Comparison of ENCODE assay signal across 9 mouse cellular contexts in genomic region chr11:26996292-26997099, GRCm38 (mm10).
A peak's percentile ranks its signal among the peaks of the same experiment; 100 is the strongest.
DNase-seq lines count a peak whose midpoint lies in the region; ATAC-seq and TF ChIP-seq lines count a peak whose summit lies in the region.
"Had no signal": no experiment of that assay in that cellular context is flagged by ENCODE, and none has a peak within 500 bp of the region (broad histone marks: within the 10 kb centered on the region; RNA-seq: fewer than 3 reads in every experiment).

No protein-coding gene starts in this region.

- dilution Hi-C loops in CH12.LX (cut with MboI; ENCODE audit: extremely low pct_ligation_motif_present, extremely low pct_unique_long_range_greater_than_20kb, low sequenced_read_pairs) = no loop called here

- no peaks in the 10 kb centered on the region for H3K79me2 ChIP-seq in CH12.LX (replicated peaks; ENCODE audit: control insufficient read depth, extremely low read depth, insufficient read depth, poor library complexity, severe bottlenecking)

- intact Hi-C loops in left cerebral cortex, adult 2 months (cut with DNase I) = no loop called here
- intact Hi-C loops in heart, postnatal 14 days (cut with DNase I) = no loop called here

- in situ Hi-C loops in CH12.LX (cut with MboI; ENCODE audit: low pct_ligation_motif_present, low pct_unique_long_range_greater_than_20kb, low sequenced_read_pairs) = no loop called here

- no peak overlapping the region for H3K4me3 ChIP-seq in CH12.LX (replicated peaks in 1 of 3; ENCODE audit: low read depth in 2 of 3, low read length in 2 of 3, poor library complexity in 1 of 3)
- H3K4me3 ChIP-seq in bone marrow, adult 2 months (replicated peaks; ENCODE audit: control insufficient read depth, low read depth, low read length) = no peak overlapping the region
- H3K4me3 ChIP-seq in forebrain, postnatal 0 days (ENCODE audit: low read depth, low read length) = no peak overlapping the region
- H3K4me3 ChIP-seq in left cerebral cortex, adult 2 months = no peak overlapping the region
- no peak overlapping the region for H3K4me3 ChIP-seq in neural tube, embryonic 14.5 days (ENCODE audit: low read depth, low read length)
- H3K4me3 ChIP-seq: liver, embryonic 15.5 days had no signal

- H3K4me2 ChIP-seq in CH12.LX (ENCODE audit: insufficient read depth, low read depth, poor library complexity, severe bottlenecking) = no peak overlapping the region
- H3K4me2 ChIP-seq in forebrain, postnatal 0 days (ENCODE audit: low read depth) = no peak overlapping the region
- H3K4me2 ChIP-seq in neural tube, embryonic 14.5 days (ENCODE audit: low read depth, low read length) = no peak overlapping the region
- H3K4me2 ChIP-seq: liver, embryonic 15.5 days had no signal

- DNase-seq in CH12.LX (ENCODE audit: extremely low read depth) = peak; percentile 68
- DNase-seq in forebrain, postnatal 0 days = peak; percentile 86
- DNase-seq in left cerebral cortex, adult 2 months (ENCODE audit: extremely low spot score in 1 of 2, low spot score in 2 of 2) = peak; percentile 56 to 73
- no peak for DNase-seq in thymus, postnatal 4 days
- no peak for DNase-seq in heart, postnatal 14 days
- no peak for DNase-seq in spleen, adult 18-20 months

- no peaks in the 10 kb centered on the region for H3K36me3 ChIP-seq in CH12.LX (replicated peaks in 1 of 2; ENCODE audit: control insufficient read depth in 1 of 2, insufficient read depth in 1 of 2, low read length in 1 of 2)
- no peaks in the 10 kb centered on the region for H3K36me3 ChIP-seq in forebrain, postnatal 0 days (ENCODE audit: insufficient read depth)
- no peaks in the 10 kb centered on the region for H3K36me3 ChIP-seq in neural tube, embryonic 14.5 days (ENCODE audit: control insufficient read depth, insufficient read depth, low read length)
- H3K36me3 ChIP-seq: liver, embryonic 15.5 days had no signal

- peak; percentile 81 to 97 for TF ChIP-seq CTCF in CH12.LX (conservative IDR thresholded peaks at IDR 0.05 in 1 of 2, IDR thresholded peaks at IDR 0.05 in 1 of 2; ENCODE audit: low read depth in 2 of 2, low read length in 2 of 2)
- peak; percentile 37; the same call in 1 of the 2 replicates for TF ChIP-seq CTCF in bone marrow, adult 2 months (IDR thresholded peaks at IDR 0.05; ENCODE audit: control insufficient read depth, insufficient read depth, low read length)
- peak; percentile 93 for TF ChIP-seq CTCF in forebrain, postnatal 0 days (IDR thresholded peaks at IDR 0.05; ENCODE audit: low read depth)
- TF ChIP-seq CTCF in left cerebral cortex, adult 2 months (IDR thresholded peaks at IDR 0.05) = peak; percentile 90

- peak; percentile 87 for ATAC-seq in forebrain, postnatal 0 days
- ATAC-seq in neural tube, embryonic 14.5 days (ENCODE audit: low read depth) = peak; percentile 78

- TF ChIP-seq POLR2A in CH12.LX (IDR thresholded peaks at IDR 0.05; ENCODE audit: low read depth, low read length) = no peak
- TF ChIP-seq POLR2A in bone marrow, adult 2 months (IDR thresholded peaks at IDR 0.05; ENCODE audit: borderline replicate concordance, control insufficient read depth, low read depth, low read length) = no peak

- H3K27ac ChIP-seq in CH12.LX (ENCODE audit: insufficient read depth, low read depth) = no peak overlapping the region
- no peak overlapping the region for H3K27ac ChIP-seq in bone marrow, adult 2 months (ENCODE audit: control insufficient read depth, insufficient read depth, low read depth, low read length, poor library complexity)
- no peak overlapping the region for H3K27ac ChIP-seq in forebrain, postnatal 0 days (ENCODE audit: low read depth, low read length)
- H3K27ac ChIP-seq in left cerebral cortex, adult 2 months = peak overlapping the region; percentile 32
- no peak overlapping the region for H3K27ac ChIP-seq in neural tube, embryonic 14.5 days (ENCODE audit: low read depth, low read length)
- H3K27ac ChIP-seq: liver, embryonic 15.5 days had no signal

- TF ChIP-seq RAD21 in CH12.LX (IDR thresholded peaks at IDR 0.05; ENCODE audit: low read depth, low read length) = peak; percentile 93

- no peak overlapping the region for H3K9ac ChIP-seq in CH12.LX (ENCODE audit: insufficient read depth, low read depth)
- H3K9ac ChIP-seq in forebrain, postnatal 0 days = no peak overlapping the region
- no peak overlapping the region for H3K9ac ChIP-seq in neural tube, embryonic 14.5 days (replicated peaks; ENCODE audit: low read depth, low read length)
- H3K9ac ChIP-seq: liver, embryonic 15.5 days had no signal

- H3K4me1 ChIP-seq in CH12.LX (ENCODE audit: control insufficient read depth in 1 of 2, insufficient read depth in 2 of 2) = peaks cover 0 to 3% of the 10 kb centered on the region in 2 experiments; a peak in 1 of 4 replicates
- H3K4me1 ChIP-seq in bone marrow, adult 2 months (ENCODE audit: control insufficient read depth, insufficient read depth, low read length) = no peaks in the 10 kb centered on the region
- H3K4me1 ChIP-seq in forebrain, postnatal 0 days (ENCODE audit: insufficient read depth) = no peaks in the 10 kb centered on the region
- H3K4me1 ChIP-seq in neural tube, embryonic 14.5 days (ENCODE audit: control insufficient read depth, insufficient read depth, low read length) = no peaks in the 10 kb centered on the region
- H3K4me1 ChIP-seq: liver, embryonic 15.5 days had no signal

- 25% methylated on average over 3 of the region's 3 CpGs for WGBS in bone marrow, adult 2 months
- 17% methylated on average over 3 of the region's 3 CpGs for WGBS in forebrain, postnatal 0 days
- WGBS in neural tube, embryonic 14.5 days = 37% methylated on average over 3 of the region's 3 CpGs

- TF ChIP-seq EP300 in CH12.LX (IDR thresholded peaks at IDR 0.05; ENCODE audit: low read length) = no peak

- H3K9me3 ChIP-seq in CH12.LX (replicated peaks; ENCODE audit: low read length) = no peaks in the 10 kb centered on the region
- H3K9me3 ChIP-seq in forebrain, postnatal 0 days (ENCODE audit: low read length) = no peaks in the 10 kb centered on the region
- no peaks in the 10 kb centered on the region for H3K9me3 ChIP-seq in neural tube, embryonic 14.5 days (ENCODE audit: control insufficient read depth, low read length)
- H3K9me3 ChIP-seq: liver, embryonic 15.5 days had no signal

- no peaks in the 10 kb centered on the region for H3K27me3 ChIP-seq in CH12.LX (replicated peaks)
- H3K27me3 ChIP-seq in forebrain, postnatal 0 days (ENCODE audit: insufficient read depth, low read length) = no peaks in the 10 kb centered on the region
- H3K27me3 ChIP-seq in neural tube, embryonic 14.5 days (ENCODE audit: control insufficient read depth, insufficient read depth, low read length) = no peaks in the 10 kb centered on the region
- H3K27me3 ChIP-seq: liver, embryonic 15.5 days had no signal

TF ChIP-seq in CH12.LX, 34 proteins besides CTCF, POLR2A, EP300 and RAD21:
- TF ChIP-seq MAZ (IDR thresholded peaks at IDR 0.05; ENCODE audit: low read depth, low read length) = no peak
- peak; percentile 73 for TF ChIP-seq SMC3 (IDR thresholded peaks at IDR 0.05; ENCODE audit: low read depth, low read length)

Comparison
In these comparisons a context has a peak if more than half of its experiments do, and no peak if none do; other contexts are left out.
1. DNase-seq: peak in CH12.LX (single experiment), forebrain, postnatal 0 days (single experiment) and left cerebral cortex, adult 2 months (2 of 2); none in thymus, postnatal 4 days (single experiment), heart, postnatal 14 days (0 of 2) and spleen, adult 18-20 months (0 of 2).
2. CTCF ChIP-seq: peak in every context shown above with its lines; median percentile 93 in forebrain, postnatal 0 days; 90 in left cerebral cortex, adult 2 months; 89 in CH12.LX; 37 in bone marrow, adult 2 months.